Mouse (Mus musculus) megakaryocyte, embryonic 14.5 days (primary cell): ENCODE measurements around the gene Ptcra. TPM values are rescaled to one million over a fixed set of nuclear protein-coding genes. Genes with fewer than 3 reads are reported as not detected.
"Not testable (repeated sequence)": the region's sequence is repeated elsewhere in the genome, so short reads cannot be mapped to it uniquely, and the experiment has no call there.

Source experiments
- H3K27me3 ChIP-seq: replicated peaks from 2 replicates; pipeline ENCODE3; 2012; ENCODE audit warnings: inconsistent platforms
- H3K36me3 ChIP-seq: replicated peaks from 2 replicates; pipeline ENCODE3; 2012; ENCODE audit warnings: low read length, inconsistent platforms, mixed read lengths
- H3K4me1 ChIP-seq: 2 replicates; pipeline ENCODE4 v1.6.1; 2012; ENCODE audit warnings: inconsistent platforms
- H3K4me3 ChIP-seq: replicated peaks from 2 replicates; pipeline ENCODE3; 2012; ENCODE audit warnings: moderate library complexity, mild to moderate bottlenecking, inconsistent platforms
- H3K9me3 ChIP-seq: 2 replicates; pipeline ENCODE4 v1.6.1; 2012; ENCODE audit warnings: inconsistent platforms
- FLI1 ChIP-seq: IDR thresholded peaks from 2 replicates; pipeline ENCODE4 v1.6.1; 2012; ENCODE audit warnings: low read length, inconsistent platforms, mixed read lengths
- GATA1 ChIP-seq: IDR thresholded peaks from 3 replicates; pipeline ENCODE4 v1.6.1; 2012; ENCODE audit warnings: mixed read lengths, low read length, inconsistent platforms, borderline replicate concordance
- polyA plus RNA-seq: library from polyadenylated mRNA; stranded (reverse); fragments of >175 nt; gene quantifications from 2 replicates; pipeline ENCODE4 v1.2.3, GENCODE M21; 2012; ENCODE audit warnings: low replicate concordance; ENCODE audit not compliant: insufficient read depth

Gene Ptcra
- polyA plus RNA-seq, 1 experiment: not detected

- Histone ChIP-seq H3K4me3 (peak overlapping the region; percentile 98), H3K9me3 (no peaks in the 10 kb centered on the region), H3K4me1 (peaks cover 44% of the 10 kb centered on the region), H3K36me3 (peaks cover 26% of the 10 kb centered on the region), H3K27me3 (no peaks in the 10 kb centered on the region)
- TF ChIP-seq GATA1 (no peak), FLI1 (no peak)
These were observed 8.1 kb upstream of the Ptcra start for GRCm38 (mm10) chr17:46771616-46772015.

GRCm38 (mm10) chr17:46771025-46771424, 7.5 kb upstream of the Ptcra start:
- no peak overlapping the region for H3K4me3 ChIP-seq
- H3K9me3 ChIP-seq: no peaks in the 10 kb centered on the region
- no peaks in the 10 kb centered on the region for H3K27me3 ChIP-seq
- no peak for TF ChIP-seq FLI1
- no peak for TF ChIP-seq GATA1
- H3K36me3 ChIP-seq: peaks cover 22% of the 10 kb centered on the region
- peaks cover 45% of the 10 kb centered on the region for H3K4me1 ChIP-seq

GRCm38 (mm10) chr17:46770546-46770945, 7.0 kb upstream of the Ptcra start:
- Histone ChIP-seq H3K4me3 (no peak overlapping the region), H3K9me3 (no peaks in the 10 kb centered on the region), H3K36me3 (peaks cover 17% of the 10 kb centered on the region), H3K27me3 (no peaks in the 10 kb centered on the region), H3K4me1 (peaks cover 48% of the 10 kb centered on the region)
- TF ChIP-seq GATA1 (no peak), FLI1 (no peak)

GRCm38 (mm10) chr17:46767868-46768267, 4.4 kb upstream of the Ptcra start:
- Histone ChIP-seq H3K4me3 (no peak overlapping the region), H3K4me1 (peaks cover 27% of the 10 kb centered on the region), H3K9me3 (no peaks in the 10 kb centered on the region), H3K27me3 (peaks cover 6% of the 10 kb centered on the region), H3K36me3 (no peaks in the 10 kb centered on the region)
- no peak for TF ChIP-seq FLI1
- TF ChIP-seq GATA1: no peak

GRCm38 (mm10) chr17:46764916-46765315, 1.4 kb upstream of the Ptcra start:
- H3K9me3 ChIP-seq, H3K27me3 ChIP-seq, H3K4me3 ChIP-seq, H3K36me3 ChIP-seq: not testable (repeated sequence)
- peaks cover 15% of the 10 kb centered on the region for H3K4me1 ChIP-seq

GRCm38 (mm10) chr17:46758753-46759152, 4.8 kb downstream of the Ptcra start:
- peaks cover 8% of the 10 kb centered on the region for H3K9me3 ChIP-seq
- no peaks in the 10 kb centered on the region for H3K36me3 ChIP-seq
- H3K4me3 ChIP-seq: peak overlapping the region; percentile 56
- TF ChIP-seq FLI1 (no peak), GATA1 (no peak)
- 0 out of 2 replicates have a peak, but pooled peaks cover 3% of the 10 kb centered on the region for H3K4me1 ChIP-seq
- peaks cover 6% of the 10 kb centered on the region for H3K27me3 ChIP-seq

GRCm38 (mm10) chr17:46751794-46752556, 11.5 kb downstream of the Ptcra start, which contains the start of gene Cnpy3:
TSS of gene Cnpy3 (minus strand) at chr17:46752214.
- peaks cover 8% of the 10 kb centered on the region for H3K9me3 ChIP-seq
- peak within 1 kb of the TSS; percentile 96 for H3K4me3 ChIP-seq
- peaks cover under 1% of the 10 kb centered on the region for H3K27me3 ChIP-seq
- peaks cover 18% of the 10 kb centered on the region for H3K36me3 ChIP-seq
- peaks cover 36% of the 10 kb centered on the region for H3K4me1 ChIP-seq
- TF ChIP-seq GATA1 (no peak), FLI1 (no peak; the same call in 1 of the 2 replicates)

GRCm38 (mm10) chr17:46751056-46751793, 12.3 kb downstream of the Ptcra start:
- TF ChIP-seq GATA1: no peak
- no peak for TF ChIP-seq FLI1
- Histone ChIP-seq H3K36me3 (peaks cover 25% of the 10 kb centered on the region), H3K4me1 (peaks cover 41% of the 10 kb centered on the region)

GRCm38 (mm10) chr17:46750580-46750979, 12.9 kb downstream of the Ptcra start:
- TF ChIP-seq GATA1 (no peak), FLI1 (no peak)
- Histone ChIP-seq H3K36me3 (peaks cover 32% of the 10 kb centered on the region), H3K27me3 (no peaks in the 10 kb centered on the region), H3K9me3 (peaks cover 8% of the 10 kb centered on the region), H3K4me1 (peaks cover 47% of the 10 kb centered on the region), H3K4me3 (peak overlapping the region; percentile 96)

More at GRCm38 (mm10) chr17:46751056-46751793, 12.3 kb downstream of the Ptcra start:
- peaks cover 8% of the 10 kb centered on the region for H3K9me3 ChIP-seq
- H3K27me3 ChIP-seq: no peaks in the 10 kb centered on the region
- H3K4me3 ChIP-seq: peak overlapping the region; percentile 96

GRCm38 (mm10) chr17:46749282-46749681, 14.2 kb downstream of the Ptcra start:
- H3K4me3 ChIP-seq: peak overlapping the region; percentile 17
- H3K36me3 ChIP-seq: peaks cover 41% of the 10 kb centered on the region
- H3K4me1 ChIP-seq: peaks cover 54% of the 10 kb centered on the region
- peaks cover 1% of the 10 kb centered on the region for H3K9me3 ChIP-seq
- TF ChIP-seq GATA1 (no peak), FLI1 (no peak)
- no peaks in the 10 kb centered on the region for H3K27me3 ChIP-seq
